Mouse (Mus musculus) small intestine, adult 2 months (tissue): ENCODE data around the gene Kcnn3.

Source experiments
- CTCF ChIP-seq: fragments of 200-500 bp; IDR thresholded peaks from 2 replicates; pipeline ENCODE4 v1.5.1; 2012; ENCODE audit warnings: low read depth, mild to moderate bottlenecking, control low read depth, inconsistent platforms, low read length, moderate library complexity, mixed read lengths; ENCODE audit not compliant: insufficient replicate concordance, insufficient read length; ENCODE audit errors: extremely low read depth
- POLR2A ChIP-seq: fragments of 200-500 bp; IDR thresholded peaks from 2 replicates; pipeline ENCODE4 v1.6.1; 2012; ENCODE audit warnings: low read depth, mild to moderate bottlenecking, control low read depth, inconsistent platforms, low read length, moderate library complexity

DNA sequence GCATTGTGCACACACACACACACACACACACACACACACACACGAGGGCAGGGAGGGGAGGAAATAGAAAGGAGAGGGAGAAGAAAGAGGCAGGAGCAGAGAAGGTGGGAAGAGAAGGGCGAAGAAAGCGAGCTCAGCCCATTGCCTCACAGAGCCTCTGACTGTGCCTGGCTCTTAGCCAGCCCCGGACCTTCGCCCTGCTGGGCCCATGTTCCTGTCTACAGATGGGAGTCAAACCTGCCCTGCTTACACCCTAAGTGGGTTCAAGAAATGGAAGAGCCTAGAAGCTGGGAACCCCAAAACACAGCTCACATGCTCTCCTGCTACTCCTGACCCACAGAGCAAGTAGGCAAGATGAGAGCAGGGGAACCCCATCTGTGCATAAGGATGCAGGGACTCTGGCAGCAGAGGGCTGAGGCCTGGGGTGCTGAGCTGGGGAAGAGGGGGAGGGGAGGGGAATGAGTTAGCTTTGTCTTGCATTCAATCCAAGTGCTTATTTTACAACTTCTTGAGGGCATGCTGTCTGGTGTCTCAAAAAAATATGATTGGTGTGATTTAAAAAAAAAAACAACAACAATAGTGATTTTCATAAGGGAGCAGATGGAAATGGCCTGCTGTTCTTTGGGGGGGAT lies 105.0 kb downstream of the Kcnn3 start:
- TF ChIP-seq CTCF: no peak
- no peak for TF ChIP-seq POLR2A
